Mouse (Mus musculus) kidney, embryonic 15.5 days (tissue): ENCODE data around the gene Cntln. TPM values are rescaled to one million over a fixed set of nuclear protein-coding genes. Genes with fewer than 3 reads are reported as not detected.

ENCODE experiments used
- ATAC-seq: fragments of 200-750 bp; cut with Nextera tagmentation; replicated peaks from 2 replicates; pipeline ENCODE4 v1.8.0; 2017; ENCODE audit warnings: moderate TSS enrichment; ENCODE audit not compliant: low FRiP score
- H3K27ac ChIP-seq: fragments of 300-500 bp; sonication (generic); 2 replicates; pipeline ENCODE4 v1.5.1; 2015; ENCODE audit warnings: mild to moderate bottlenecking, inconsistent platforms
- H3K27me3 ChIP-seq: fragments of 300-500 bp; sonication (generic); 2 replicates; pipeline ENCODE4 v1.6.1; 2015; ENCODE audit warnings: inconsistent platforms
- H3K36me3 ChIP-seq: fragments of 300-500 bp; sonication (generic); 2 replicates; pipeline ENCODE4 v1.6.1; 2015; ENCODE audit warnings: inconsistent platforms
- H3K4me1 ChIP-seq: fragments of 300-500 bp; sonication (generic); 2 replicates; pipeline ENCODE4 v1.6.1; 2015; ENCODE audit warnings: inconsistent platforms
- H3K4me2 ChIP-seq: fragments of 300-500 bp; sonication (generic); 2 replicates; pipeline ENCODE4 v1.6.1; 2015; ENCODE audit warnings: moderate library complexity, mild to moderate bottlenecking, inconsistent platforms
- H3K4me3 ChIP-seq: fragments of 300-500 bp; sonication (generic); replicated peaks from 2 replicates; pipeline ENCODE4 v1.5.1; 2015; ENCODE audit warnings: mild to moderate bottlenecking, inconsistent platforms
- H3K9ac ChIP-seq: fragments of 300-500 bp; sonication (generic); 2 replicates; pipeline ENCODE4 v1.6.1; 2015; ENCODE audit warnings: mild to moderate bottlenecking, inconsistent platforms
- H3K9me3 ChIP-seq: fragments of 300-500 bp; sonication (generic); replicated peaks from 2 replicates; pipeline ENCODE4 v1.6.1; 2016; ENCODE audit warnings: inconsistent platforms
- WGBS: fragments of 180-500 bp; shearing (Covaris S2); methylation state at CpG from one replicate; pipeline ENCODE4 v1.1.7; 2015; ENCODE audit warnings: mixed read lengths; 5-methylcytosine and 5-hydroxymethylcytosine counted together
- polyA plus RNA-seq: library from polyadenylated mRNA; unstranded; fragments of >200 nt; fragmentation: Nextera tagmentation; extraction: Ambion mirVana; gene quantifications from 2 replicates; pipeline ENCODE4 v1.2.1, GENCODE M21; 2015

The Cntln gene
- polyA plus RNA-seq, result 10.2 and 10.9 TPM in 2 replicates

GRCm38 (mm10) chr4:84884111-84884538 is at the start of gene Cntln:
TSS of gene Cntln (plus strand) at chr4:84884309.
- peaks cover 11% of the 10 kb centered on the region for H3K4me1 ChIP-seq
- under 1% methylated on average over 50 of the region's 50 CpGs for WGBS
- H3K27ac ChIP-seq, result peak within 1 kb of the TSS; percentile 95
- H3K27me3 ChIP-seq, result no peaks in the 10 kb centered on the region
- peak within 1 kb of the TSS; percentile 96 for H3K9ac ChIP-seq
- H3K4me2 ChIP-seq, result peak within 1 kb of the TSS; percentile 83
- H3K9me3 ChIP-seq, result no peaks in the 10 kb centered on the region; the same call in 1 of the 2 replicates
- H3K4me3 ChIP-seq, result peak within 1 kb of the TSS; percentile 81
- no peaks in the 10 kb centered on the region for H3K36me3 ChIP-seq
- ATAC-seq, result peak; percentile 98

GRCm38 (mm10) chr4:84836979-84837378 is 47.1 kb upstream of the Cntln start:
- Histone ChIP-seq H3K4me2 (no peak overlapping the region), H3K9ac (no peak overlapping the region), H3K36me3 (no peaks in the 10 kb centered on the region), H3K4me1 (no peaks in the 10 kb centered on the region), H3K27me3 (no peaks in the 10 kb centered on the region), H3K27ac (no peak overlapping the region), H3K4me3 (no peak overlapping the region), H3K9me3 (no peaks in the 10 kb centered on the region)
- 45% methylated on average over 5 of the region's 5 CpGs for WGBS
- no peak for ATAC-seq

GRCm38 (mm10) chr4:84838545-84838944 is 45.6 kb upstream of the Cntln start:
- no peak overlapping the region for H3K4me2 ChIP-seq
- no peaks in the 10 kb centered on the region for H3K9me3 ChIP-seq
- no peak overlapping the region for H3K9ac ChIP-seq
- H3K27me3 ChIP-seq, result no peaks in the 10 kb centered on the region
- no peaks in the 10 kb centered on the region for H3K36me3 ChIP-seq
- WGBS, result 88% methylated on average over 3 of the region's 3 CpGs
- H3K27ac ChIP-seq, result no peak overlapping the region
- ATAC-seq, result no peak
- H3K4me1 ChIP-seq, result no peaks in the 10 kb centered on the region
- no peak overlapping the region for H3K4me3 ChIP-seq

GRCm38 (mm10) chr4:84839466-84839865 is 44.6 kb upstream of the Cntln start:
- Histone ChIP-seq H3K27me3 (no peaks in the 10 kb centered on the region), H3K27ac (no peak overlapping the region), H3K4me2 (no peak overlapping the region), H3K9ac (no peak overlapping the region), H3K4me1 (no peaks in the 10 kb centered on the region), H3K4me3 (no peak overlapping the region), H3K36me3 (no peaks in the 10 kb centered on the region), H3K9me3 (no peaks in the 10 kb centered on the region)
- 71% methylated on average over 2 of the region's 2 CpGs for WGBS
- ATAC-seq, result no peak

GRCm38 (mm10) chr4:84857588-84857987 is 26.5 kb upstream of the Cntln start:
- H3K4me1 ChIP-seq, result no peaks in the 10 kb centered on the region
- H3K27ac ChIP-seq, result no peak overlapping the region
- H3K9ac ChIP-seq, result no peak overlapping the region
- H3K9me3 ChIP-seq, result no peaks in the 10 kb centered on the region
- WGBS, result 86% methylated on average over 2 of the region's 2 CpGs
- H3K4me2 ChIP-seq, result no peak overlapping the region
- H3K27me3 ChIP-seq, result no peaks in the 10 kb centered on the region
- H3K36me3 ChIP-seq, result no peaks in the 10 kb centered on the region
- ATAC-seq, result no peak
- H3K4me3 ChIP-seq, result no peak overlapping the region

GRCm38 (mm10) chr4:84876347-84876746 is 7.8 kb upstream of the Cntln start:
- Histone ChIP-seq H3K27ac (no peak overlapping the region), H3K4me3 (no peak overlapping the region), H3K27me3 (no peaks in the 10 kb centered on the region), H3K9me3 (no peaks in the 10 kb centered on the region), H3K4me1 (no peaks in the 10 kb centered on the region), H3K9ac (no peak overlapping the region), H3K36me3 (no peaks in the 10 kb centered on the region), H3K4me2 (no peak overlapping the region)
- no peak for ATAC-seq
- 35% methylated on average over 3 of the region's 3 CpGs for WGBS

GRCm38 (mm10) chr4:84883646-84884045 is 463 bp upstream of the Cntln start:
- no peaks in the 10 kb centered on the region; the same call in 1 of the 2 replicates for H3K9me3 ChIP-seq
- H3K36me3 ChIP-seq, result no peaks in the 10 kb centered on the region
- 59% methylated on average over 12 of the region's 12 CpGs for WGBS
- H3K9ac ChIP-seq, result peak overlapping the region; percentile 96; the same call in 1 of the 2 replicates
- peak overlapping the region; percentile 81 for H3K4me3 ChIP-seq
- peak overlapping the region; percentile 83 for H3K4me2 ChIP-seq
- H3K27ac ChIP-seq, result peak overlapping the region; percentile 95
- no peak; the same call in 1 of the 2 replicates for ATAC-seq
- no peaks in the 10 kb centered on the region for H3K27me3 ChIP-seq
- H3K4me1 ChIP-seq, result peaks cover 11% of the 10 kb centered on the region

GRCm38 (mm10) chr4:84884539-84885270 is 596 bp downstream of the Cntln start:
- under 1% methylated on average over 60 of the region's 60 CpGs for WGBS
- Histone ChIP-seq H3K27ac (peak overlapping the region; percentile 95), H3K36me3 (no peaks in the 10 kb centered on the region), H3K27me3 (no peaks in the 10 kb centered on the region), H3K4me1 (peaks cover 11% of the 10 kb centered on the region), H3K4me3 (peak overlapping the region; percentile 81), H3K9ac (peak overlapping the region; percentile 96), H3K4me2 (peak overlapping the region; percentile 83), H3K9me3 (no peaks in the 10 kb centered on the region; the same call in 1 of the 2 replicates)
- ATAC-seq, result peak; percentile 88

- Histone ChIP-seq H3K9ac (peak overlapping the region; percentile 96; the same call in 1 of the 2 replicates), H3K27ac (0 out of 2 replicates have a peak overlapping the region, but pooled peaks have one; percentile 95), H3K27me3 (no peaks in the 10 kb centered on the region), H3K36me3 (peaks cover 2% of the 10 kb centered on the region), H3K4me3 (peak overlapping the region; percentile 81), H3K4me2 (peak overlapping the region; percentile 83), H3K9me3 (no peaks in the 10 kb centered on the region; the same call in 1 of the 2 replicates), H3K4me1 (peaks cover 11% of the 10 kb centered on the region)
- 28% methylated on average over 1 of the region's 1 CpGs for WGBS
- no peak for ATAC-seq
These were observed 1.1 kb downstream of the Cntln start for GRCm38 (mm10) chr4:84885271-84885540.

GRCm38 (mm10) chr4:84918393-84918792 is 34.3 kb downstream of the Cntln start:
- no peaks in the 10 kb centered on the region for H3K4me1 ChIP-seq
- WGBS, result 91% methylated on average over 1 of the region's 1 CpGs
- H3K9ac ChIP-seq, result no peak overlapping the region
- no peaks in the 10 kb centered on the region for H3K9me3 ChIP-seq
- no peaks in the 10 kb centered on the region for H3K27me3 ChIP-seq
- ATAC-seq, result no peak
- H3K4me3 ChIP-seq, result no peak overlapping the region
- H3K4me2 ChIP-seq, result no peak overlapping the region
- no peak overlapping the region for H3K27ac ChIP-seq
- 0 out of 2 replicates have a peak, but pooled peaks cover 7% of the 10 kb centered on the region for H3K36me3 ChIP-seq

GRCm38 (mm10) chr4:84934342-84934929 is 50.3 kb downstream of the Cntln start:
- no peaks in the 10 kb centered on the region; the same call in 1 of the 2 replicates for H3K9me3 ChIP-seq
- no peak for ATAC-seq
- no peak overlapping the region for H3K4me2 ChIP-seq
- H3K27ac ChIP-seq, result no peak overlapping the region
- 86% methylated on average over 6 of the region's 6 CpGs for WGBS
- no peak overlapping the region for H3K9ac ChIP-seq
- peaks cover 4% of the 10 kb centered on the region; the same call in 1 of the 2 replicates for H3K36me3 ChIP-seq
- no peaks in the 10 kb centered on the region for H3K4me1 ChIP-seq
- H3K4me3 ChIP-seq, result no peak overlapping the region
- no peaks in the 10 kb centered on the region for H3K27me3 ChIP-seq

- Histone ChIP-seq H3K4me2 (no peak overlapping the region), H3K4me1 (0 out of 2 replicates have a peak, but pooled peaks cover 2% of the 10 kb centered on the region), H3K27me3 (no peaks in the 10 kb centered on the region), H3K36me3 (no peaks in the 10 kb centered on the region), H3K9ac (no peak overlapping the region), H3K9me3 (no peaks in the 10 kb centered on the region), H3K4me3 (no peak overlapping the region), H3K27ac (no peak overlapping the region)
- 70% methylated on average over 2 of the region's 2 CpGs for WGBS
- no peak for ATAC-seq
These were observed 58.0 kb downstream of the Cntln start for GRCm38 (mm10) chr4:84942059-84942458.
